Mouse (Mus musculus) adipocyte (in vitro differentiated cells): Measurements from ENCODE around the gene Lonrf3.

Experiments
- DNase-seq: peaks from one replicate; pipeline ENCODE4 v3.0.0-alpha.2; 2016; ENCODE audit warnings: low spot score

Lonrf3 gene

GRCm38 (mm10) chrX:36328271-36329039 lies at the start of gene Lonrf3:
TSS of gene Lonrf3 (plus strand) at chrX:36328353.
- DNase-seq, result no peak

DNA sequence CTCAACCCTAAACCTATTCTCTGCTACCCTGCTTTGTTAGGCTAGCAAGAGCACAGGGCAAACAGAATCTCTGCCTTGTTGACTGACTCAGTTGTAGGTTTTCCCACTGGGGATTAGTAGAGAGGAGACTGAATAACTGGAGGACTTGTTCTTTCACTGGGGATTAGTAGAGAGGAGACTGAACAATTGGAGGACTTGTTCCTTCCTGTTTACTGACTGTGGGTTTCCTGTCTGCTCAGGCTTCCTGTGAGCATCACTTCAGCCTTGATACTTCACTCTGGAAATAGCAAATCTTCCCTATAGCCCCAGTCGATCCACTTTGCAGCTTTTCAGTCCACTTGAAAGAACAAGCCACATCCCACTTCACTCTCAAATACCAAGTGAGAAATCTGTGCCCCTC lies 49.4 kb upstream of the Lonrf3 start:
- DNase-seq, result no peak

- no peak for DNase-seq
These were observed 16.7 kb upstream of the Lonrf3 start for GRCm38 (mm10) chrX:36311420-36311819.

GRCm38 (mm10) chrX:36327491-36328255 lies 480 bp upstream of the Lonrf3 start:
- DNase-seq, result no peak

DNA sequence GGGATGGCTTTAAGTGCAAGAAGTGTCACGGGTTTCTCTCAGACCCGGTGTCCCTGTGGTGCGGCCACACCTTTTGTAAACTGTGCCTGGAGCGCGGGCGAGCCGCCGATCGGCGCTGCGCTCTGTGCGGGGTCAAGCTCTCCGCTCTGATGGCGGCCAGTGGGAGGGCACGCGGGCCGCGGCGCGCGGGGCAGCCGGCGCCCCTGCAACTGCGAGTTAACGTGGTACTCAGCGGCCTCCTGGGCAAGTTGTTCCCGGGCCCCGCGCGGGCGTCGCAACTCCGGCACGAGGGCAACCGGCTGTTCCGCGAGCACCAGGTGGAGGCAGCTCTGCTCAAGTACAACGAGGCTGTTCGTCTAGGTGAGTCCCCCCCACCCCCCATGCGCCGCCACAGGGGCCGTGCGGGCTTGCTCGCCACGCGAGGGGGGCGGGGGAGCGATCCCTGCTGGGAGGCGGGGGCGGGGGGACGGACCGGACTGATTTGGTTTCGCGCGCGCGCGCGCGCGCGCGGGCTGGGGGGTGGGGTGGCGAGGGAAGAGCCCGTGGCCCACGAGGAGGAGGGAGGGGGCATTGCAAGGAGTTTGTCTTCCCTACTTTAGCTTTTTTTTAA lies 992 bp downstream of the Lonrf3 start:
- no peak for DNase-seq

GRCm38 (mm10) chrX:36329849-36330411 lies 1.8 kb downstream of the Lonrf3 start:
- DNase-seq, result no peak

DNA sequence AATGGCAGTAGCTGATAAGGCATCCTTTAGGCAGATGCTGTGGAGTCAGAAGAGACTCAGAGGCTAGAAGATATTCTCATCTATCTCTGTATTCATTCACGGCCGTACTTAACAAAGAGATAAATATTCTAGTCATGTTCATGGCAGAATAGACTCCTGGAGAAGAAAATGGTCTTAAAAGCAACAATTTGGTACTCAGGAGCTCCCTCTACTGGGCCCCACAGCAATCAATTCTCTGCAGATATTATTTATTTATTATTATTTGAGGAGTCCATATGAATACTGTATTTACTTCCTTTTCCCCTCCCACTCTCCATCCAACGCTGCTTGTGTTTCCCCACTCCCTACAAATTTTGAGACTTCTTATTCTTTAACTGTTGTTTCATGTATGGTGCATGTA lies 24.3 kb downstream of the Lonrf3 start:
- DNase-seq, result peak; percentile 9

- DNase-seq, result no peak
These were observed 57.2 kb downstream of the Lonrf3 start for GRCm38 (mm10) chrX:36385340-36385739.

- DNase-seq, result peak; percentile 40
These were observed 61.8 kb downstream of the Lonrf3 start for GRCm38 (mm10) chrX:36389971-36390370.

- DNase-seq, result no peak
These were observed 62.4 kb downstream of the Lonrf3 start for GRCm38 (mm10) chrX:36390503-36390902.

GRCm38 (mm10) chrX:36392672-36393071 lies 64.5 kb downstream of the Lonrf3 start:
- no peak for DNase-seq

- peak; percentile 36 for DNase-seq
These were observed 65.1 kb downstream of the Lonrf3 start for GRCm38 (mm10) chrX:36393279-36393678.

DNA sequence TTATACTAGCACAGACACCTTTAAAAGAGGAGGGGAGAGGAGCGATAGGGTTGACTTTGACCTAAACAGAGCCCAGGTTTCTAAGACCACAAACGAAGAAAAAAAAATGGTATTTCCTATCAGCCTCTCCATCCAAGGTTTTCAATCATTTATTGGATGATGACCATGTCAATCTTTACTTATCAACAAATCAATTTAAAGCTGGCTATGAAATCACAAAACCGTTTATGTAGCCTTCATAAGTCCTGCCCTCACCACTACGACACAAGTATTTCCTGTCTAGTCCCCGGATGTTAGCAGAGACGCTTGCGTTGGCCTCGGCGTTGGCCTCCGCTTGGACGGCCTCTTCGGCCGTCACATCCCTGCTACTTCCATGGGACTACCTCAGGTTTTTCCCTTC lies 72.8 kb downstream of the Lonrf3 start, which contains the start of gene Gm6268:
Gene Gm6268 (plus strand): TSS at position 301 of the 400 bp plus-strand sequence.
- DNase-seq, result no peak

- peak; percentile 2 for DNase-seq
These were observed 74.2 kb downstream of the Lonrf3 start for GRCm38 (mm10) chrX:36402316-36402715.
